Mouse (Mus musculus): ENCODE results near the gene Fa2h.
"Not testable (repeated sequence)": the region's sequence is repeated elsewhere in the genome, so short reads cannot be mapped to it uniquely, and the experiment has no call there.

Gene Fa2h

GRCm38 (mm10) chr8:111359936-111360335 lies 33.7 kb downstream of the Fa2h start:
- in situ Hi-C loops (cut with MboI, MseI): loop anchor here in 1 of 2 experiments (25.0 kb wide), 1 partner anchor 1602 kb away; no protein-coding TSS in a partner anchor

GRCm38 (mm10) chr8:111358905-111359304 lies 34.7 kb downstream of the Fa2h start:
- in situ Hi-C loops (cut with MboI, MseI): loop anchor here in 1 of 2 experiments (25.0 kb wide), 1 partner anchor 1603 kb away; no protein-coding TSS in a partner anchor

GRCm38 (mm10) chr8:111357433-111357832 lies 36.2 kb downstream of the Fa2h start:
- in situ Hi-C loops (cut with MboI, MseI): loop anchor here in 1 of 2 experiments (25.0 kb wide), 1 partner anchor 1605 kb away; no protein-coding TSS in a partner anchor

- in situ Hi-C loops (cut with MboI, MseI): loop anchor here in 1 of 2 experiments (25.0 kb wide), 1 partner anchor 1609 kb away; no protein-coding TSS in a partner anchor
Observed at GRCm38 (mm10) chr8:111353497-111353896, 40.1 kb downstream of the Fa2h start.

- in situ Hi-C loops (cut with MboI, MseI): loop anchor here in 1 of 2 experiments (25.0 kb wide), 1 partner anchor 1610 kb away; no protein-coding TSS in a partner anchor
Observed at GRCm38 (mm10) chr8:111352289-111352688, 41.3 kb downstream of the Fa2h start.

- in situ Hi-C loops (cut with MboI, MseI): loop anchor here in 1 of 2 experiments (25.0 kb wide), 1 partner anchor 1612 kb away; no protein-coding TSS in a partner anchor
Observed at GRCm38 (mm10) chr8:111350577-111350976, 43.0 kb downstream of the Fa2h start.

- in situ Hi-C loops (cut with MboI, MseI): loop anchor here (5.0 kb wide), 2 partner anchors 94 to 104 kb away; no protein-coding TSS in a partner anchor
Observed at GRCm38 (mm10) chr8:111343225-111343624, 50.4 kb downstream of the Fa2h start.

- in situ Hi-C loops (cut with MboI, MseI): loop anchor here (5.0 kb wide), 2 partner anchors 97 to 107 kb away; no protein-coding TSS in a partner anchor
Observed at GRCm38 (mm10) chr8:111340186-111340585, 53.4 kb downstream of the Fa2h start.

- in situ Hi-C loops (cut with MboI, MseI): no loop called here
Observed at GRCm38 (mm10) chr8:111338370-111339208, 55.0 kb downstream of the Fa2h start.

- in situ Hi-C loops (cut with MboI, MseI): no loop called here
Observed at GRCm38 (mm10) chr8:111337890-111338347, 55.7 kb downstream of the Fa2h start, which contains the start of gene Mlkl. Gene Mlkl (minus strand): TSS chr8:111338177.

- in situ Hi-C loops (cut with MboI, MseI): no loop called here
Observed at GRCm38 (mm10) chr8:111337311-111337889, 56.2 kb downstream of the Fa2h start.

- in situ Hi-C loops (cut with MboI, MseI): no loop called here
Observed at GRCm38 (mm10) chr8:111336692-111337091, 56.9 kb downstream of the Fa2h start.

GRCm38 (mm10) chr8:111325222-111325790 lies 68.3 kb downstream of the Fa2h start:
- in situ Hi-C loops (cut with MboI, MseI): no loop called here

GRCm38 (mm10) chr8:111314729-111315128 lies 78.9 kb downstream of the Fa2h start:
- in situ Hi-C loops (cut with MboI, MseI): no loop called here

GRCm38 (mm10) chr8:111313961-111314360 lies 79.7 kb downstream of the Fa2h start:
- in situ Hi-C loops (cut with MboI, MseI): not testable (repeated sequence)

- in situ Hi-C loops (cut with MboI, MseI): no loop called here
Observed at GRCm38 (mm10) chr8:111312758-111313162, 80.9 kb downstream of the Fa2h start.

- in situ Hi-C loops (cut with MboI, MseI): not testable (repeated sequence)
Observed at GRCm38 (mm10) chr8:111310006-111310405, 83.6 kb downstream of the Fa2h start.

GRCm38 (mm10) chr8:111305031-111305730 lies 88.4 kb downstream of the Fa2h start:
- in situ Hi-C loops (cut with MboI, MseI): loop anchor here in 1 of 2 experiments (5.0 kb wide), 1 partner anchor 78 kb away; no protein-coding TSS in a partner anchor

- in situ Hi-C loops (cut with MboI, MseI): no loop called here
Observed at GRCm38 (mm10) chr8:111304359-111304758, 89.3 kb downstream of the Fa2h start.

GRCm38 (mm10) chr8:111303076-111303803 lies 90.4 kb downstream of the Fa2h start:
- in situ Hi-C loops (cut with MboI, MseI): not testable (repeated sequence)

Data from T-helper 17 cell (primary cell).